Mouse (Mus musculus) 3T3-L1 (cell line): ENCODE results near the gene Tedc2.

ENCODE experiments used
- DNase-seq: peaks from one replicate; pipeline ENCODE4 v3.0.0-alpha.2; 2015; ENCODE audit warnings: low read depth, low spot score

Tedc2 gene

GRCm38 (mm10) chr17:24212441-24213018 lies 8.1 kb downstream of the Tedc2 start:
- DNase-seq, result no peak

- no peak for DNase-seq
These were observed 8.8 kb downstream of the Tedc2 start for GRCm38 (mm10) chr17:24211631-24212440.

GRCm38 (mm10) chr17:24210591-24210990 lies 10.1 kb downstream of the Tedc2 start:
- no peak for DNase-seq

- no peak for DNase-seq
These were observed 10.8 kb downstream of the Tedc2 start for GRCm38 (mm10) chr17:24209916-24210240.

- DNase-seq, result no peak
These were observed 11.4 kb downstream of the Tedc2 start, which contains the start of gene Ntn3 for GRCm38 (mm10) chr17:24209043-24209915. Gene Ntn3 (minus strand): TSS chr17:24209531.

- no peak for DNase-seq
These were observed 12.0 kb downstream of the Tedc2 start for GRCm38 (mm10) chr17:24208641-24209042.

GRCm38 (mm10) chr17:24207768-24208640 lies 12.6 kb downstream of the Tedc2 start:
- no peak for DNase-seq

GRCm38 (mm10) chr17:24206451-24207351 lies 13.9 kb downstream of the Tedc2 start:
- DNase-seq, result no peak

GRCm38 (mm10) chr17:24205908-24206361 lies 14.7 kb downstream of the Tedc2 start:
- DNase-seq, result no peak

GRCm38 (mm10) chr17:24205284-24205888 lies 15.3 kb downstream of the Tedc2 start, which contains the start of gene Tbc1d24:
Gene Tbc1d24 (minus strand): TSS chr17:24205562.
- DNase-seq, result peak; percentile 83

GRCm38 (mm10) chr17:24204846-24205245 lies 15.8 kb downstream of the Tedc2 start:
- DNase-seq, result peak; percentile 36

- no peak for DNase-seq
These were observed 16.8 kb downstream of the Tedc2 start for GRCm38 (mm10) chr17:24203611-24204534.

- DNase-seq, result no peak
These were observed 17.6 kb downstream of the Tedc2 start for GRCm38 (mm10) chr17:24203068-24203467.

GRCm38 (mm10) chr17:24201092-24201491 lies 19.6 kb downstream of the Tedc2 start:
- DNase-seq, result no peak

- DNase-seq, result no peak
These were observed 20.9 kb downstream of the Tedc2 start for GRCm38 (mm10) chr17:24199741-24200140.

GRCm38 (mm10) chr17:24199252-24199651 lies 21.4 kb downstream of the Tedc2 start:
- no peak for DNase-seq

GRCm38 (mm10) chr17:24197032-24197824 lies 23.4 kb downstream of the Tedc2 start:
- peak; percentile 26 for DNase-seq

GRCm38 (mm10) chr17:24195349-24195748 lies 25.3 kb downstream of the Tedc2 start:
- no peak for DNase-seq
